Mouse (Mus musculus) small intestine, adult 2 months (tissue): ENCODE data around the gene A630001G21Rik. TPM values are rescaled to one million over a fixed set of nuclear protein-coding genes. Genes with fewer than 3 reads are reported as not detected.

Source experiments
- H3K27ac ChIP-seq: fragments of 200-500 bp; 2 replicates; pipeline ENCODE4 v1.5.1; 2012; ENCODE audit warnings: low read depth, low read length, control low read depth, inconsistent platforms; ENCODE audit not compliant: insufficient read depth
- H3K27me3 ChIP-seq: fragments of 200-500 bp; 2 replicates; pipeline ENCODE4 v1.6.1; 2012; ENCODE audit warnings: mild to moderate bottlenecking, moderate library complexity, low read length, inconsistent platforms; ENCODE audit not compliant: control insufficient read depth, insufficient read depth
- H3K36me3 ChIP-seq: fragments of 200-500 bp; 2 replicates; pipeline ENCODE4 v1.6.1; 2012; ENCODE audit warnings: mild to moderate bottlenecking, low read length, control low read depth, inconsistent platforms; ENCODE audit not compliant: control insufficient read depth, insufficient read depth
- H3K4me1 ChIP-seq: fragments of 200-500 bp; 2 replicates; pipeline ENCODE4 v1.6.1; 2012; ENCODE audit warnings: low read length, inconsistent platforms, mixed read lengths; ENCODE audit not compliant: control insufficient read depth, insufficient read depth, insufficient read length
- H3K4me3 ChIP-seq: fragments of 200-500 bp; 2 replicates; pipeline ENCODE4 v1.5.1; 2012; ENCODE audit warnings: low read depth, mild to moderate bottlenecking, control low read depth, inconsistent platforms, low read length, moderate library complexity
- CTCF ChIP-seq: fragments of 200-500 bp; IDR thresholded peaks from 2 replicates; pipeline ENCODE4 v1.5.1; 2012; ENCODE audit warnings: low read depth, mild to moderate bottlenecking, control low read depth, inconsistent platforms, low read length, moderate library complexity, mixed read lengths; ENCODE audit not compliant: insufficient replicate concordance, insufficient read length; ENCODE audit errors: extremely low read depth
- POLR2A ChIP-seq: fragments of 200-500 bp; IDR thresholded peaks from 2 replicates; pipeline ENCODE4 v1.6.1; 2012; ENCODE audit warnings: low read depth, mild to moderate bottlenecking, control low read depth, inconsistent platforms, low read length, moderate library complexity
- WGBS: fragments of 180-500 bp; shearing (Covaris S2); methylation state at CpG from one replicate; pipeline ENCODE4 v1.1.7; 2018; 5-methylcytosine and 5-hydroxymethylcytosine counted together
- polyA plus RNA-seq: library from polyadenylated mRNA; depleted of rRNA; stranded (reverse); fragments of >200 nt; gene quantifications from 2 replicates; pipeline ENCODE4 v1.2.3, GENCODE M21; 2012; rRNA removed

A630001G21Rik gene
- polyA plus RNA-seq, 1 experiment = 1.2 TPM

- H3K4me3 ChIP-seq = no peak overlapping the region
- 54% methylated on average over 4 of the region's 4 CpGs for WGBS
- no peak for TF ChIP-seq POLR2A
- TF ChIP-seq CTCF = no peak
- H3K27ac ChIP-seq = peak overlapping the region; percentile 51; the same call in 1 of the 2 replicates
- peaks cover 28% of the 10 kb centered on the region for H3K36me3 ChIP-seq
- H3K27me3 ChIP-seq = no peaks in the 10 kb centered on the region
- H3K4me1 ChIP-seq = no peaks in the 10 kb centered on the region
Measured at GRCm38 (mm10) chr1:85680226-85680625, 98.2 kb downstream of the A630001G21Rik start.

Other genes with a start within 250 kb of the A630001G21Rik start
- gene G530012D18Rik, start 203.0 kb downstream of the A630001G21Rik start, polyA plus RNA-seq = not detected in 2 replicates
- 5.4 and 11.7 TPM in 2 replicates for gene Sp110, start 179.8 kb downstream of the A630001G21Rik start, polyA plus RNA-seq
- 1.3 and 3.6 TPM in 2 replicates for gene Sp140, start 178.3 kb downstream of the A630001G21Rik start, polyA plus RNA-seq
- gene Sp100, start 128.7 kb downstream of the A630001G21Rik start, polyA plus RNA-seq = 3.8 and 10.1 TPM in 2 replicates
- 36.8 and 67.0 TPM in 2 replicates for gene Cab39, start 14.8 kb upstream of the A630001G21Rik start, polyA plus RNA-seq
- gene Itm2c, start 115.6 kb upstream of the A630001G21Rik start, polyA plus RNA-seq = 51.3 and 95.0 TPM in 2 replicates
- 0.14 TPM in 1 of 2 replicates, not detected in the other for gene 4933407L21Rik, start 149.8 kb upstream of the A630001G21Rik start, polyA plus RNA-seq
- 2.7 and 4.2 TPM in 2 replicates for gene Gpr55, start 182.4 kb upstream of the A630001G21Rik start, polyA plus RNA-seq
- gene Spata3, start 238.2 kb upstream of the A630001G21Rik start, polyA plus RNA-seq = not detected in 2 replicates